Mouse (Mus musculus) neural tube, embryonic 14.5 days (tissue): ENCODE data around the gene Gm38431. TPM values are rescaled to one million over a fixed set of nuclear protein-coding genes. Genes with fewer than 3 reads are reported as not detected.

Source experiments
- ATAC-seq: fragments of 200-750 bp; cut with Nextera tagmentation; 2 replicates; pipeline ENCODE4 v1.8.0; 2017; ENCODE audit warnings: low read depth, mild to moderate bottlenecking, moderate TSS enrichment, moderate library complexity
- H3K27ac ChIP-seq: fragments of 300-500 bp; sonication (generic); 2 replicates; pipeline ENCODE4 v1.5.1; 2014; ENCODE audit warnings: low read depth, mild to moderate bottlenecking, control low read depth, low read length, moderate library complexity, mixed read lengths
- H3K27me3 ChIP-seq: fragments of 300-500 bp; sonication (generic); 2 replicates; pipeline ENCODE4 v1.6.1; 2014; ENCODE audit warnings: low read length; ENCODE audit not compliant: control insufficient read depth, insufficient read depth
- H3K36me3 ChIP-seq: fragments of 300-500 bp; sonication (generic); 2 replicates; pipeline ENCODE4 v1.6.1; 2014; ENCODE audit warnings: low read length, mixed read lengths; ENCODE audit not compliant: control insufficient read depth, insufficient read depth
- H3K4me1 ChIP-seq: fragments of 300-500 bp; sonication (generic); 2 replicates; pipeline ENCODE4 v1.6.1; 2014; ENCODE audit warnings: low read length; ENCODE audit not compliant: control insufficient read depth, insufficient read depth
- H3K4me2 ChIP-seq: fragments of 300-500 bp; sonication (generic); 2 replicates; pipeline ENCODE4 v1.6.1; 2014; ENCODE audit warnings: mild to moderate bottlenecking, low read depth, low read length, control low read depth
- H3K4me3 ChIP-seq: fragments of 300-500 bp; sonication (generic); 2 replicates; pipeline ENCODE4 v1.5.1; 2014; ENCODE audit warnings: low read depth, low read length, control low read depth, mixed read lengths
- H3K9ac ChIP-seq: fragments of 300-500 bp; sonication (generic); replicated peaks from 2 replicates; pipeline ENCODE4 v1.6.1; 2014; ENCODE audit warnings: low read depth, mild to moderate bottlenecking, control low read depth, low read length, mixed read lengths
- H3K9me3 ChIP-seq: fragments of 300-500 bp; sonication (generic); 2 replicates; pipeline ENCODE4 v1.6.1; 2016; ENCODE audit warnings: low read length; ENCODE audit not compliant: control insufficient read depth
- WGBS: fragments of 180-500 bp; shearing (Covaris S2); extraction: QIAGEN DNeasy Blood & Tissue Kit; methylation state at CpG from one replicate; pipeline ENCODE4 v1.1.7; 2014; 5-methylcytosine and 5-hydroxymethylcytosine counted together
- polyA plus RNA-seq: library from polyadenylated mRNA; unstranded; fragments of >200 nt; fragmentation: Nextera tagmentation; extraction: Ambion mirVana; gene quantifications from 2 replicates; pipeline ENCODE4 v1.2.1, GENCODE M21; 2014

The Gm38431 gene
- polyA plus RNA-seq, 1 experiment from 2014 or later = 0.88 TPM

DNA sequence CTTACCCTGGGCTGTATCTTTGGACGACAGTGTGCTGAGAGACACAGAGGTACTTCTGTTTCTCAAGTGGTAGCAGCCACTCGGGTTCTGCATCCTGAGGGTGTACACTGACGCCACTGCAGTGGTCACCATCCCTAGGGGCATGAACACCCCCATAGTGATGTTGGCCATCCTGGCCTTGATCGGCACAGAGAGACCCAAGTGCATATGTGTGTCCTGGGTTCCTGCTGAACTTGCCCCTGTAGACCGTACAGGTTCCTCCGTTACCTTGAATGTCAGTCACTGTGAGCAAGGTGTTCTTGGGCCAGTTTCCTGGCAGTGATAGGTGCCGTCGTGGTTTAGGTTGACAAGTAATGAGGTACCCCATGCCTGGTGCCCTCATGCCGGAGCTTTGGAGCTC lies 1.6 kb upstream of the Gm38431 start:
- Histone ChIP-seq H3K36me3 (peaks cover 8% of the 10 kb centered on the region), H3K9me3 (no peaks in the 10 kb centered on the region), H3K4me1 (peaks cover 15% of the 10 kb centered on the region), H3K27ac (no peak overlapping the region), H3K4me3 (no peak overlapping the region), H3K27me3 (no peaks in the 10 kb centered on the region), H3K9ac (no peak overlapping the region), H3K4me2 (no peak overlapping the region)
- WGBS = 93% methylated on average over 9 of the region's 9 CpGs
- ATAC-seq = no peak

DNA sequence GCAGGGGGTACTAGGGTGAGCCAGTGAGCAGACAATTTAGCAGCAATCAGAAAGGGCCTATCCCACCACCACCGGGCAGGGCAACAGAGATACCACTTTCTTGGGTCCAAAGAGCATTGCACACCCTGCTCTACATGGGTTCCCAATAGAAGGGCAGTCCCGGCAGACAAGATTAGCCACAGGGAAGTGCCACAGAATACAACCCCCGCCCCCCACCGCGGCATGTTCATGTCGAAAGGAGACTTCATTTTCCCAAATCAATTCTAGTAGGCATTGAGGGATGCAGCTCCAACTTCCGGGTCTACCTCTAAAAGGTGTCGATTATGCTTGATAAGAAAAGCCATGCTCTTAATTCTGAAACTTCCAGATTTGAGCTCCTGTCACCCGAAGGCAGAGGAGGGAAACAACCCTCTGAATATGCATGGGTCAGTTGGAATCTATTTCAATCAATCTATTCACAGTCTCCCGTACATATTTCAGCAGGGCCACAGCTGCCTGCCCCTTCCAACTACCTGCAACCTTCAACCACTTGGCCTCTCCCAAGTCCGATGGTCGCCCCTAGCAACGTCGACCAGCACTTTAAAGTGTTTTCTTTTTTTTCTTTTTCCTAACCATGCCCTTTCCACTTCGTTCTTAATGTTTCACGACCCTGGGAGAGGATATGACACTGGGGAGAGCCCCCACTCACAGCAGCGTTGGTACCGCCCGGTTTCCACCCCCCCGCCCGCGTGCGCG lies 658 bp downstream of the Gm38431 start:
- Histone ChIP-seq H3K9ac (peak overlapping the region; percentile 74), H3K27ac (peak overlapping the region; percentile 88), H3K4me3 (peak overlapping the region; percentile 68), H3K4me2 (peak overlapping the region; percentile 85), H3K9me3 (no peaks in the 10 kb centered on the region), H3K36me3 (peaks cover 24% of the 10 kb centered on the region), H3K4me1 (peaks cover 15% of the 10 kb centered on the region), H3K27me3 (no peaks in the 10 kb centered on the region)
- WGBS = 4% methylated on average over 24 of the region's 24 CpGs
- no peak; the same call in 1 of the 2 replicates for ATAC-seq

DNA sequence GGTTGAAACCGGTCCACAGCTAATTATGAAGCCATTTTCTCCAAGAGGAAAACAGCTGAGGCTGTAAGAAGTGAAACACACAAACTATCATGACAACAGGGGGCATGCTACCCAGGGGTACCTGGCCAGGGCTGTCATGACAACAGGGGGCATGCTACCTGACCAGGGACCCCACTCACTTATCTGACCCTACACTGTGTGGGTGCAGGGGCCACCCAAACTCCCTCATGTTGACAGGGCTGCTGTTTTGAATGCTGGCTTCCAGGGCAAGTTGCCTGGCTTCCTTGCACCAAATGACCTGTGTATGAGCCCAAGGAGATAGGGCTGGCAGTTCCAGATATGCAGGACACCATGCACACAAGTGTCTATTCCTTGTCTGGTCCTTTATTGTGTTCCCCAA lies 1.3 kb downstream of the Gm38431 start:
- no peak for ATAC-seq
- Histone ChIP-seq H3K4me1 (peaks cover 15% of the 10 kb centered on the region), H3K9ac (peak overlapping the region; percentile 74), H3K36me3 (peaks cover 29% of the 10 kb centered on the region), H3K4me2 (peak overlapping the region; percentile 85), H3K27me3 (no peaks in the 10 kb centered on the region), H3K27ac (no peak overlapping the region), H3K9me3 (no peaks in the 10 kb centered on the region), H3K4me3 (peak overlapping the region; percentile 68)
- WGBS = 91% methylated on average over 1 of the region's 1 CpGs

DNA sequence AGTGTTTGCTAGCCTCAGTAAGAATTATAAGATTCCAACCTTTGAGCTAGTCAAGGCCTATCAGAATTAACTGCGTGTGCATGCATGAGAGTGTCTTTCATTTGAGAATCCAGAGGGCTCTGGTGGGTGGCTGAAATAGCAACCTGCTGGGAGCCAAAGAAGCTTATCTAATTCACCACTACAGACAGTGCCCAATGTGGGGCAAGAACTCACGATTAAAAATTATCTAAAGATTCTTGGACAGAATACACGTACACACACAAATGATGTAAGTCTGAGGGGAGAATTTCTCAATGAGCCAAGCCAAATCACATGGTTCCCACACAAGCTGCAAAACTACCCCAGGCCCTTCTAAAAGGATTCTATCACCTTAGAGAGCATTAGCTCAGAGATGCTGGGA lies 8.5 kb downstream of the Gm38431 start:
- Histone ChIP-seq H3K9ac (no peak overlapping the region), H3K27ac (no peak overlapping the region), H3K36me3 (peaks cover 80% of the 10 kb centered on the region), H3K4me3 (no peak overlapping the region), H3K9me3 (no peaks in the 10 kb centered on the region), H3K4me2 (no peak overlapping the region), H3K4me1 (no peaks in the 10 kb centered on the region), H3K27me3 (no peaks in the 10 kb centered on the region)
- 89% methylated on average over 3 of the region's 3 CpGs for WGBS
- no peak for ATAC-seq

DNA sequence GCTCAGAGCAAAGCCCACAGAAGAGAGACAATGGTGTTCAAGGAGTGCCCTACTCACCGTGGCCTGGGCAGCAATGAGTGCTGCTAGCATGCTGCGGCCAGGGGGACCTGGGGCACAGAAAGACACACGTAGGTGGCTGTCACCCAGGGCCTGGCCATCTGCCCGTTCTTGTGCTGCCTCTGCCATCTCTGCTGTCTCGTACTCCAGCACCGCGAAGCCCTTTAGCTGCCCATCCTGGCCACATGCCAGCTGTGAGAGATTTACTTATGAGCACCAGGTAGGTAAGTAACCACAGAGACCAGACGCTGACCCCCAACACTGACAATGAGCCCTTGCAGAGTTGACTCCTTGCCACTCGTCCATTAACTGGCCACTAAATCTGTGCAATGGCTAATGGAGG lies 10.7 kb downstream of the Gm38431 start:
- no peak overlapping the region for H3K4me3 ChIP-seq
- no peaks in the 10 kb centered on the region for H3K27me3 ChIP-seq
- H3K9me3 ChIP-seq = no peaks in the 10 kb centered on the region
- ATAC-seq = no peak
- no peak overlapping the region for H3K9ac ChIP-seq
- 85% methylated on average over 9 of the region's 9 CpGs for WGBS
- no peak overlapping the region for H3K27ac ChIP-seq
- no peaks in the 10 kb centered on the region for H3K4me1 ChIP-seq
- peaks cover 82% of the 10 kb centered on the region for H3K36me3 ChIP-seq
- no peak overlapping the region for H3K4me2 ChIP-seq

DNA sequence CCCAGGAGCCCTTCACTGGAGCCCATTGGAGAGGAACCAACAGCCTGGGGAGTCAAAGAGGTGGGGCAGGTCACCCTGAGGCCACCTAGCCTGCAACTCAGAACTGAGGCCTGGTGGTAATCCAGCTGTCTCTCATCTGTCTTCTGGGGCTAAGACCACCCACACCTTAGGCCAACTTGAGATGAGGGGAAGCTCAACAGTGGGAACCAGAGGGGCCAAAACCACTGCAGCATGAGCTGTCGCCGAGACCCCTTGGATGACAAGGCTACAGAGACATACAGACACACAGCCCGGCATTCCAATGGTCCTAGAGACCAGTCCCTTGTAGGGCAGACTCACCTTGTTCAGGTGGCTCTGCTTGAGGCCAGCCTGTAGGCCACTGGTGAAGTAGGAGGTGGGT lies 16.2 kb downstream of the Gm38431 start:
- no peak for ATAC-seq
- H3K27ac ChIP-seq = no peak overlapping the region
- no peaks in the 10 kb centered on the region for H3K9me3 ChIP-seq
- no peaks in the 10 kb centered on the region for H3K27me3 ChIP-seq
- H3K4me1 ChIP-seq = peaks cover 12% of the 10 kb centered on the region
- peaks cover 58% of the 10 kb centered on the region for H3K36me3 ChIP-seq
- H3K4me3 ChIP-seq = no peak overlapping the region
- no peak overlapping the region for H3K4me2 ChIP-seq
- H3K9ac ChIP-seq = no peak overlapping the region
- WGBS = 90% methylated on average over 3 of the region's 3 CpGs

DNA sequence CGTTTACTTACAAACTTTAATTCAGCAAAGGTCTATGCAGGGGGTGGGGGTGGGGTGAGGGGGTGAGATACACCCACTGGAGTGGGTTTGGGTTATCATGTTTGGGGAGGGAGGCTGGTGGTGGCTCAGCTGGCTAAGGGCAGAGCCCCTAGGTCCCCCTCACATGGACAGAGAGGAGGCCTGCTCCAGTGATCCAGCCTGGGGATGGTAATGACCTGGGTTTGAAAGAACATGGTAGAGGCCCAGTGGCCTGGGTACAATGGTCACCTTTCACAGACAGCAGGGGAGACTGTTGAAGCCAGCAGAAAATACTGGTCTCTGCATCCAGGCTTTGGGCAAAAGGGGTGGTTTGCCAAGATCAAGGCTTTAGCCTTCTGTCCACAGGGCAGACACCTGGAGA lies 17.6 kb downstream of the Gm38431 start:
- peaks cover 44% of the 10 kb centered on the region for H3K36me3 ChIP-seq
- ATAC-seq = no peak
- H3K4me2 ChIP-seq = no peak overlapping the region; the same call in 1 of the 2 replicates
- H3K27me3 ChIP-seq = no peaks in the 10 kb centered on the region
- no peak overlapping the region for H3K4me3 ChIP-seq
- H3K4me1 ChIP-seq = peaks cover 12% of the 10 kb centered on the region
- H3K27ac ChIP-seq = no peak overlapping the region
- no peaks in the 10 kb centered on the region for H3K9me3 ChIP-seq
- WGBS = 83% methylated on average over 1 of the region's 1 CpGs
- H3K9ac ChIP-seq = no peak overlapping the region

DNA sequence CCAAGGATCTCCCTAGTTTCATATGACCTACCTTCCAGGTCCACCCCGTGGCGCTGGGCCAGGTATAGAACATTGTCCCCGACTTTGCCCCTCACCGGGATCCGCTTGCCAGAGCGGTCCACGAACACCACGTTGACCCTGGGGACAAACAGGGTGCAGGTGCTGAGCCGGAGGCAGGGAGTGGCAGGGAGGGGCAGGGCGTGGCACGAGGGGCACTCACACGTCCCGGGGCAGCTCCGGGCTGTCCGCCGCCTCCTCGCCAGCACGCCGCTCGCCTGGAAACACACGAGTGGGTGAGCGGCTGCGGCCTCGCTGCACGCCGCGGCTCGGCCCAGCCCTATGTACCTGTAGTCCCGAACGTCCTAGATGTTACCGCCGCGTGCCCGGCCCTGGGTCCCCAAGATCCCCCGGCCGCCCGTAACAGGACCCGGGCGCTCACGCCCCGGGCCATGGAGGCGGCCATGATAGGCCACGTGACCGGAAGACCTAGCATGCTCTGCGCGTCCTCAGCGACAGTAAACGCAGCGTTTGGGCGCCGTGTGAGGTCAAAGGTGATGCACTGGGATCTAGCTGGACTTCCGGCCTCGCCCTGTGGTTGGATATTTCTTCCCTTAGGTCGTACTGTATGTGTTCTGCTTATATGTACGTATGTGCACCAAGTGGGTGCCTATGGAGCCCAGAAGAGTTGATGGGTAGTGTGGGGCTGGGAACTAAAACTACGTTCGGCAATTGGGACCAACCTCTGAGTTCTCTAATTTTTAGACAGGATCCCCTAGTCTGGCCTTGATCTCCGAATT lies 18.6 kb downstream of the Gm38431 start, which contains the start of the genes Gm49373 and Fdx1l:
Gm49373 (minus strand) TSS at position 53 of the 797 bp plus-strand sequence.
Fdx1l (minus strand) TSS at position 571 of the 797 bp plus-strand sequence.
- Histone ChIP-seq H3K27ac (peak within 1 kb of the TSS; percentile 62; the same call in 1 of the 2 replicates), H3K4me2 (peak within 1 kb of the TSS; percentile 88), H3K27me3 (no peaks in the 10 kb centered on the region), H3K4me3 (peak within 1 kb of the TSS; percentile 87), H3K9me3 (no peaks in the 10 kb centered on the region), H3K9ac (peak within 1 kb of the TSS; percentile 81), H3K36me3 (peaks cover 34% of the 10 kb centered on the region), H3K4me1 (peaks cover 12% of the 10 kb centered on the region)
- ATAC-seq = peak; percentile 96
- WGBS = 3% methylated on average over 58 of the region's 58 CpGs

DNA sequence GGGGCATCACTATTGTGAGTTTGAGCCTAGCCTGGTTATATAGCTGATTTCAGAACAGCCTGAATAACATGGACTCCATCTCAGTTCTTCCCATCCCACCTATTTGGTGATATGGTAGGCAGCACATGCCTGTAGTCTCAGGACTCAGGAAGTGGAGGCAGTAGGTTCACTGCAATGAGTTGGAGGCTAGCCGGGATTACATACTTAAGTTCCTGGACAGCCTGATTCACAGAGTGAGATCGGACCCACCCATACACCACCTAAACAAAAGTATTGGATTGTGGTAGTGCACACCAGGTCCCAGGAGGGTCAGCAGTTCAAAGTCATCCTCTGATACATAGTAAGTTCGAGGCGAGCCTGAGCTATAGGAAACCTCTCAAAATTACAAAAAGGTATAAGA lies 19.2 kb downstream of the Gm38431 start:
- peak overlapping the region; percentile 87 for H3K4me3 ChIP-seq
- H3K4me2 ChIP-seq = peak overlapping the region; percentile 88
- H3K36me3 ChIP-seq = peaks cover 32% of the 10 kb centered on the region
- H3K9ac ChIP-seq = peak overlapping the region; percentile 81
- no peak overlapping the region for H3K27ac ChIP-seq
- peaks cover 12% of the 10 kb centered on the region for H3K4me1 ChIP-seq
- H3K9me3 ChIP-seq = no peaks in the 10 kb centered on the region
- ATAC-seq = no peak
- WGBS = 19% methylated on average over 4 of the region's 4 CpGs
- no peaks in the 10 kb centered on the region for H3K27me3 ChIP-seq
